Mouse (Mus musculus) mouse embryonic stem cell (cell line): ENCODE measurements around the gene Matn1.

ENCODE experiments used
- in situ Hi-C, 2 experiments: fragments of 300-500 bp; cut with MboI; formaldehyde crosslinking; loops; 1 replicate in 1 of 2; 3 replicates in 1 of 2; pipeline ENCODE4 v1.14.3; 2019 to 2020; ENCODE audit warnings: low sequenced_read_pairs in 2 of 2, low pct_unique_long_range_greater_than_20kb in 1 of 2, mixed read lengths in 1 of 2; ENCODE audit not compliant: unreplicated experiment in 1 of 2

Matn1 gene

DNA sequence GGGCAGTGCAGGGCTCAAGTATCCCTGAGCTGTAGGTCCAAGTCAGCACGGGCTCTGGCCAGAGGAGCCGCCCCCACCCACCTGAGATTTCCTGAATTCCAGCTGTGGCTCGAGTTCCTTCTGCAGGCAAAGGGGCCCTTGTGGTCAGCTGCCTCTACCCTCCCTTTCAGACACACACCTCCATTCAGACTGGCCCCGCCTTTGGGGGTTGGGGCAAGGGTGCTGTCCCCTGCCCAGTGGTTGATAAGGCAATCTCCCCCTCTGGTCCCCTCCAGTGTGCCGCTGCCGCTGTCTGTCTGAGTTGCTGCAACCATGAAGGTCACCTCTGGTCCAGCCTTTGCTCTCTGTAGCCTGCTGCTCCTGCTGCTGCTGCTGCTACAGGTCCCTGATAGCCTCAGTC, at the start of gene Matn1:
Gene Matn1, plus strand, starts transcription at position 274 of the 400 bp plus-strand sequence.
- in situ Hi-C loops: loop anchor here in 1 of 2 experiments (5.0 kb wide), 1 partner anchor 42 kb away; no protein-coding TSS in a partner anchor

DNA sequence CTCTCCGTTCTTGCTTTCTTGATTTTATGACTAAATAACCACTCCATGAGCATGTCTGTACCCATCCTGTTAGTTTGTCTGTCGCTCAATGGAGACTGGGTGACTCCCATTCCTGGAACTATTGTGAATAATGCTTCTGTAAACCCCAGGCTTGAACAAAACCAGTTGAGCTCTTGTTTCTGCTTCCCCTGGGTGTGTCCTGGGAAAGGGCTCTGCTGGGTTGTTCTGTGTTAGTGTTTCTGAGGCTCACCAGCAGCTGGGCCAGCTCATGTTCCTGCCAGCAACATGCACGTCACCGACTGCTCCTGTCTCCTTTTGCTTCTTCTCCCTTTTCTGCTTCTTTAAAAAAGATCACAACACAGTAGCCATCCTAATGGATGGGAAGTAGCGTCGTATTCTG, 48.5 kb upstream of the Matn1 start:
- in situ Hi-C loops: no loop called here

DNA sequence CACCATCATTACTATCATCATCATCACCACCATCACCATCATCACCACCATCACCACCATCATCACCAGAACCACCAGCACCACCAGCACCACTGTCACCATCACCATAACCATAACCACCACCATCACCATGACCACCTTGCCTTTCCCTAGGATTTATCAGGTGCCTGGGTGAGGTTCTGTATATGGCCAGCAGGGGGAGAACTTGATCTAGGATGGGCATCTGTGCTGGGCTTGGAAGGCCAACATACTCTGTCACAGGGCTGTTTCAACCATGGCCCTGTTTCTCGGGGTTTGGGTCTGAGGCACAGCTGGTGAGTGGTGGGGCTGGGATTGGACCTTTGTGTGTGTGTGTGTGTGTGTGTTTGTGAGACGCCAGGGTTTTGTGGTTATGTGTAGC, 47.8 kb upstream of the Matn1 start:
- in situ Hi-C loops: no loop called here

DNA sequence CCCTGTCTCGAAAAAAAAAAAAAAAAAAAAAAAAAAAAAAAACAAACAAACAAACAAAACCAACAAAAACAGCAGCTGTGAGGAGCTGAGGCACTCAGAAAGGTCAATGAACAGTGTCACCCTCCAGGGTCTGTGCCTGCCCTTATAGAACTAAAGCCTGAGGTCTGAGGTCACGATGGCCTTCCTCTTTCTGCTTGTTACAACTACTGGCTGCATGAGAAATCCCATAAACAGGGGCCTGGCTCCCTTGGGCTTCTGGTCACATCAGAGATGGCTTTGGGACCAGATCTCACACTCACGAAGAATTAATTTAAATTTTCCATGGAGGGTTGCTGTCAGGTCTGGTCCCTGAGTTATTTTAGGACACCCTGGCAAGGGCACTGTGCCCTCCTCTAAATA, 44.8 kb upstream of the Matn1 start:
- in situ Hi-C loops: no loop called here

DNA sequence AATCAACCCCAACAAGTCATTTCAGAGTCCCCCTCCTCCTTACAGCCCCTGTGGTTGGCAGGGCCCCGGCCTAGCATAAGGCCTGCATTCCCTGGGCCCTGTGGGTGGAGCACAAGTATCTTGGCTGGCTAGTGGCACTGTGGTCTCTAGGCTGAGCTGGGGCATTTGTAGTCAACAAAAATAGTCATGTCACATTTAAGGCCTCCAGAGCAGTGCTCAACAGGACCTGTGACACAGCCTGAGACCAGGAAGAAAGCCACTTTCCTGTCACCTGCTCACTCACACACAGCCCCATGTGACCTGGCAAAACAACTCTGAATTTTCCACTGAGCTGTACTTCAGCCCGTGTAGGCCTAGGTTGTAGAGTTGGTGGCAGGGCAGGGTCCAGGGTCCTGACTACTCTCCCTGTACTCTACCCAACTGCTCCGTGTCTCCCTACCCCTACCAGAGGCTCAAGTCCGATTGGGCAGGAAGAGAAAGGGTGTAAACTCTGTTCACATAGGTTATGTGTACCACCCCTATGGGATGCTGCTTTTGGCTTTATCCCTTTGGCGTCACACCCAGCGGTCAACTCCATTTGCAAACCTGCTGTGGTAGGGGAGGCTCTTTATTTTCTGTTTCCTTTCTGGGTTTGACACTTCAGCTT, 44.3 kb upstream of the Matn1 start:
- in situ Hi-C loops: loop anchor here (5.0 kb wide), 2 partner anchors 42 to 47 kb away; partner anchors contain the start of gene Matn1 (in 1 of the 2)

DNA sequence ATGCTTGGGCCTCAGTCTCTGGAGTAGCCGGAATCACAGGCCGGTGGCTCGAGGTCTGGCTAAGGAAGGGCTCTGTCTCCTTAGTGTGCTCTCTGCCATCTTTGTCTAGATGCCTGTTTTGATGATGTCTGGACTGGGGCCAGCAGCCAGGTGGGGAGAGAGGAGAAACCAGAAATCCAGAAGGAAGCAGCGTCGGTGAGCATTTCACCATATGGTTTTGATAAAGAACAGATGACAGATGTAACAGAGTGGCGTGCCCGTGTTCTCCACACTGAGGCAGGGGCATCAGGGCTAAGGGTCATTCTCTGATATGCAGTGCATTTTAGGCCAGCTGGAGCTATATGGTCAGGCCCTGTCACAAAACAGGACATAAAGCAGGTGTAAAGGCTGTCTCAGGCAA, 43.4 kb upstream of the Matn1 start:
- in situ Hi-C loops: loop anchor here (5.0 kb wide), 2 partner anchors 42 to 47 kb away; partner anchors contain the start of gene Matn1 (in 1 of the 2)

DNA sequence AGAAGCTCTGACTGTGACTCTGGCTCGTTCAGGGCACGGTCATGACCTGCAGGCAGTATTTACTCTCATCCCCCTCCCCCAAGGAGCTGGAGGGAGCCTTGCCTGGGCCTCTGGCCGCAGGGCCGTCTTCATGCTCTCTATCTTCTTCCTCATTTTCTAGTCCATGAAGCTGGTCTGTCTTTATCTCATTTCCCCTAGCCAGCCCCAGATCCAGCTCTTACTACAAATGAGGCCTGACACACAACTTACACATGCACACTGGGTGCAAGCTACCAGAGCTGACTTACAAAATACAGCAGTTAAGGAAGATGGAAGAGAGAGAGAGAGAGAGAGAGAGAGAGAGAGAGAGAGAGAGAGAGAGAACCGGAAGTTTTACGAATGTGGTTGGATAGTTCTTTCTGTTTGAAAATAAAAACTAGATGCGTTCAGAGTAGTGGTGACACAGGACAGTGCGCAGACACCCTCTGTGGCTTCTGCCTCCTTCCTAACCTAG, 41.9 kb upstream of the Matn1 start:
- in situ Hi-C loops: loop anchor here (5.0 kb wide), 2 partner anchors 40 to 45 kb away; partner anchors contain the start of gene Matn1 (in 1 of the 2)

DNA sequence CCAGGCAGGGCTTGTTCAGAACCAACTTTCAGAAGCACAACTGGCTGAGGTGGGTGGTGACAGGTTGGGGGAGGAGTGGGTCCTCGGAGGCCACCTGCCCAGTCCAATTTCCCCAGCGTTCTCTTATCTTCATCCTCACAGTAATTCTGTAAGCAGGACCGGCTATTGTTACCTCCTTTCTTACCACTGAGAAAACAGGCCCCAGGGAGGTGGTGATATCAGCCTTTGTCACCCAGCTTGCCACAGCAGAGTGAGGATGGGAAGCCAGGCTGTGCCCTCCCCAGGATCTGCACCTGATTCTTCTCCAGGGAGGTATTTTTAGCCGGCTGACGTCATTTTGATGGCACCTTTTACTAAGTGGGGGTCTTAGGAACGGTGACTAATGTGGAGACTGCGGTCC, 39.2 kb upstream of the Matn1 start:
- in situ Hi-C loops: no loop called here

DNA sequence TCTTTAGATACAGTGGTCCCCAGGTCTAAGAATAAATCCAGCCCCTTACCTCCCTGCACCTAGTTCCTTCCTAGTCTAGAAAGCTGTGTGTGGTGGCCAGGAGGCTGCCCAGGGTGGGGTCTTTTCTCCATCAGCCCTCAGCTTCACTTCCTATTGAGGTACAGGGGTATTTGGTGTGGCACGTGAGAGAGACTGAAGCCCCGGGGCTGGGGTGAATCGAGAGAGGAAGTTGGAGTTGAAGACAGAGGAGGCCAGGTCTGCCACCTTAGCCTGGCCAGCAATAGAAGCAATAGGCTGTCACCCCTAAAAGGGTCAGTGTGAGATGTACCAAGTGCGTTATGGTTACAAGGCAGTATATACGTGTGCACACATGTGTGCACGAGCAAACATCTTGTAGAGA, 38.3 kb upstream of the Matn1 start:
- in situ Hi-C loops: no loop called here

DNA sequence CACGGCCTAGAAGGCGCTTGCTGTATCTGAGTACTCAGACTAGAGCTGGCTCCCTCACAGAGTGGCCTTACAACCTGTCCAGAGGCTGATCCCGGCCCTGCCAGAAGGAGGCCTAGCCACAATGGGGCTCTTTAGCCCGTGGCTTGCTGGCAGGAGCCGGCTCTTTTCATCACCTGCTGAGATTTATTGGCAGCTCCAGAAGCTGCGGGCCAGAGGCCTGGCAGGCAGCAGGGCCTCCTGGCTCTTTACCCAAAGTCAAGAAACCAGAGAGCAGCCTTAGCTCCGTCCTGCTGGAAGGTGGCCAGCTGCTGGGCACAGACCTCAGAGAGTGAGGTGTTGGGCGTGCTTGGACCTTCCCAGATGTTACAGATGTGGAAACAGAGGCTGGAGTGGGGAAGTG, 37.9 kb upstream of the Matn1 start:
- in situ Hi-C loops: no loop called here

DNA sequence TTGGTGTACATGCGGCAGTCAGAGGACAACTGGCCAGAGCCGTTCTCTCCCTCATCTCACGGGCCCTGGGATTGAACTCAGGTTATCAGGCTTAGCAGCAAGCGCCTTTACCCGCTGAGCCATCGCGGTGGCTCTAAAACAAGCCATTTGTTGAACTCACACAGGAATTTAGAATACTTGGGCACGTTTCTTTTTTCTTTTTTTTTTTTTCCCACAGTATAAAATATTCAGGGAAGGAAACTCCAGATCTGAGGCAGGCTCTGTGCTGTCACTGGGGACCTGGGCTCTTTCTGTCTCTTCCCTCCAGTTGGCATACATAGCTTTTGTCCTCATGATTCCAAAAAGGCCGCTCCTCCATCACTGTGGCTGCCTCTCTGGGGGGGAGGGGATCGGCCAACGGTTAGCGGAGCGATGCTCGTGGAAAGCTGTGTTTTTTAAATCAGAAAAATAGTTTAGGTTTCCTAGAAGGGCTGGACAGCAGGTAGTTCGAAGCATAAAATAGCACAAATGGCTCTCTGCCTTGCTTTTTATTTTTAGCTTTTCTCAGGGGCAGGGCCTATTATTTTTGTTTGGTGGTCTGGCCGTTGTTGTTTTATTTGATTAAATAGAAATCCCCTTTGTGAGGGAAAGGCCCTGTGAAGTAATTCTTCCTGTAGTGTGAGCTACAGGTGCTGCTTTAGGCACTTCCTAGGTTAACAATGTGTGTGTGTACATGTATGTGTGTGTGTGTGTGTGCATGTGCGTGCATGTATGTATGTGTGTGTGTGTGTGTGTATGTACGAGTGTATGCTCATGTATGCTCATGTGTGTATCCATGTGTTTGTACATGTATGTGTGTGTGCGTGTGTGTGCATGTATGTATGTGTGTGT, 36.8 kb upstream of the Matn1 start:
- in situ Hi-C loops: no loop called here

DNA sequence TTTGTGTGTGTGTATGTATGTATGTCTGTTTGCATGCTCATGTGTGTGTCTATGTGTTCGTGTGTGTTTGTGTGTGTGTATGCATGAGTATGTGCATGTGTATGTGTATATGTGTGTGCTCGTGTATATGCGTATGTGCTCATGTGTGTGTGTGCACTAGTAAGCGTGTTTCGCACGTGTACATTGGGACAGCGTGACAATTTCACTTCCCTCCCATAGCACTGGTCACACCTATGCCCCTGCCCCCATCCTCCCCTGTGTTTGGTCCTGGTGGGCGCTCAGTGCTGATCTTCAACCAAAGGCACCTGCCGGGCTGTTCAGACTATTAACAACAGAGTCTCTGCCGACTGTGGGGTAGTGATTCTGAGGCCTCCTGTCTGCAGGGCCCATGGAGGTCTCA, 36.1 kb upstream of the Matn1 start:
- in situ Hi-C loops: no loop called here

DNA sequence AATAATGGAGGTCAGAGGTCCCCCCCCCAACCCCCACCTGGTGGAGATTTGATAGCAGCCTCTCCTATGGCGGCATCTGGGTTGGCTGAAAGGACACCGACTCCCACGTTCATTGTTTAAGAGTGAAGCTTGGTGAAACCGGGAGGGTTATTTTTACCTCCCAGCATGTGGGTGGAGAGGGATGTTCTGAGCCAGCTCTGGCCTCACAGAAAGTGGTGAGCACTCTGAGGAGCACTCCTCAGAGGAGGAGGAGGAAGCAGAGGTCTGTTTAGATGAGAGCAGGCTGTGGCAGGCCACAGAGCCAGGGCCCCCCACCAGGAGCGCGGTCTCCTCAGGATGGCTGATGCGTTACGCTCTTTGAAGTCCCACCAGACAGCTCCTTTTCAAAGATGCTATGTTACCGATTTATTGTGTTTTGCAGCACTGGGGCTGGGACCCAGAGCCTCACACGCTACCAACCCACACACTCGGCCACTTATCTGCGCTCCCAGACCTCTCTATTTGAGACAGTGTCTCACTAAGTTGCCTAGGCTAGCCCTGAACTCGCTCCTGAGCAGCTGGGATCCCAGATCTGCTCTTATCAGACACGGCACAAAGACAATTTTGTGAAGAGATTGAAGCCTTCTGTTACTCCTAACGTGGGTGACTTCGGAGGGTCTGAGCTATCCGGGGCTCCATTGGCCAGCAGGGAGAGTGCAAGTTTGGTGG, 34.9 kb upstream of the Matn1 start:
- in situ Hi-C loops: no loop called here

DNA sequence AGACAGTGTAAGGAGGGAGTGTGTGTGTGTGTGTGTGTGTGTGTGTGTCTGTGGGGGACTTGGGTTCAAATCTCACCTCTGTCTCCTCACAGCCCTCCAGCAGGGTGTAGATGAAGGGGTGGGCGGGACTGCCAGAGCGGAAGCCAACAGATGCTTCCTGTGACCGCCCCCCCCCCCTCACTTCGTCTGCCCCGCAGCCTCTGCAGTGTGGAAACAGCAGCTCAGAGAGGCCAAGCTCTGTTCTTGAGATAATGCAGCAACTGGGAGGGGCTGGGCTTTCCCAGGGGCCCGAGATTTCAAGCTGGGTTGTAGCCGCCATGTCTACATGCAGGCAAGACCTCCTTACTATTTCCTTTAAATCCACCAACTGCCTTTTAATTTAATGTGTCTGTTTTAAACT, 33.5 kb upstream of the Matn1 start:
- in situ Hi-C loops: no loop called here

DNA sequence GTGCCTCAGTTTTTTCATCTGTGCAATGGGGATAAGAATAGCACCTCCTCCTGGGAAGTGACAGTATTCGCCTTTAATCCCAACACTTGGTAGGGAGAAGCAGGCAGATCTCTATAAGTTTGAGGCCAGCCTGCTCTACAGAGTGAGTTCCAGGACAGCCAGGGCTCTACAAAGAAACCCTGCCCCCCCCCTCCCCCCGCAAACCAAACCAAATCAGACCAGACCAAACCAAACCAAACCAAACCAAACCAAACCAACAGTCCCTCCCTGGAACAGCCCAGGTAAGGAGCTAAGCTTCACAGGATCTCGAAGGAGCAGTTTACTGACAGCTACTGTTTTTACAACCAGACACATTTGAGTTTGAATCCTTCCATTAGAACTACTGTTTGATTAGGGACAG, 31.6 kb upstream of the Matn1 start:
- in situ Hi-C loops: no loop called here

DNA sequence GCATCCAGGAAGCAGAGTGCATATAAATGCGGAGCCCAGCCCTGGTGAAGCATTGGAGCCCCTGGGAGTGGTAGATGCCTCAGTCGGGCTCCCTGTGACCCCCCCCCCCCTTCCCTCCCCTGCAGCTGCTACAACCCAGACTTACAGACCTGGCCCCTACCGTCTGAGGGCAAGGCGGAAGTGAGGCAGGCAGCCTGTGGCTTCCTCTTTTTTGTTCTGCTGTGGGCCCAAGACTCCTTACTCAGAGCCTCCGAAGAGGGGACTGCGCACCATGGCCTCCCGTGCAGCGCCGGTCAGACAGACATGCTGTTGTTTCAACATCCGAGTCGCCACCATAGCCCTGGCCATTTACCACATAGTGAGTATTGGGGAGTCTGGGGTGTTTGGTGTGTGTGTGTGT, 31.1 kb upstream of the Matn1 start, which contains the start of gene Laptm5:
Gene Laptm5, plus strand, starts transcription at position 49 of the 400 bp plus-strand sequence.
- in situ Hi-C loops: no loop called here

DNA sequence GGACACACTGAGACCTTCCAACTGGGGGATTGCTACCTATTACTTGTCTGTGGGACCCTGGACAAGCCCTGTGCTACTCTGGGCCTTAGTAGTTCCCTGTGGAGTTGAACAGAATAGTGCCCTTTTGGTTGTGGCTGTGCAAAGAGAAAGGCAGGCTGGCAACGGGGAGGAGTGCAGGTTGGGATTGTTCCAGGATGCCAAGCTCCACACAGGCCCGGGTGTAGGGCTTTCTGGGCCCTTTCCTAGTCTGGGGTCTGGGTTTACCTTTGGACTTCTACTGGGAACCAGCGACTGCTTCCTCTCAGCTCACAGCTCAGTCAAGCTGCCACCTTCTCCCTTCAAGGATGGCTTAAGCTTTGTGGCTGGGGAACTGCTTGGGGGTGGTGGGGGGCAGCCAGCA, 30.7 kb upstream of the Matn1 start:
- in situ Hi-C loops: no loop called here

DNA sequence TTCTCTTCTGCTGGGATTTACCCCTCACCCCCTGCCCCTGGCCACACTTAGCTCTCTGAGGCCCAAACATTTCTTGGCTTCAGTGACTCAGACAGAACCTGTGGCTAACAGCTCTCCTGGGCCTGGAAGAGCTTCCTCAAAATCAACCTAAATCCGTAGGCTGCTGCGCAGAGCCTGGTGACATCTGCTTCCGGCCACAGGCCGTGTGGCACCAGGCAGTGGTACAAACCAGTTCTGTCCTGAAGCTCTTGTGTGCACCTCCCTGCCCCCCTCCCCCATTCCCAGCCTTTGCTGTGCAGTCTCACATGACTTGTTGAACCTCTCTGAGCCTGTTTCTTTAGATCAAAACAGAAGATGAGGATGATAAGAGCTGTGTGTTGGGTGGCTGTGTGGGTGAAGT, 30.2 kb upstream of the Matn1 start:
- in situ Hi-C loops: no loop called here

DNA sequence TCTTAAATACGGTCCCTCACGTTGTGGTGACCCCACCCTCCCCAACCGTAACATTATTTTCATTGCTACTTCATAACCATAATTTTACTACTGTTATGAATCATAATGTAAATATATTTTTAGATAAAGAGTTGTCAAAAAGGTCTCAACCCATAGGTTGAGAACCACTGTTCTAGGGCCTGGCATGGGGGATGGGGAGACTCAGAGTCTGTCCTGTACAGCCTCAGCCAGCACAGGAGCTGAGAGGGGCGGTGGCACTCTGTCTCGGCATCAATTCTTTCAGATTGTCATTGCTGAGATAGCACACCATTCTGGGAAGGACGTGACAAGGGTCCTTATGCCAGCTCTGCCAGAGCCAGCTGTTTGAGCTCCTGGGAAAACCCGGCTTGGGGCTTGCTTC, 29.7 kb upstream of the Matn1 start:
- in situ Hi-C loops: no loop called here
